Mouse (Mus musculus): ENCODE results near the gene Slc34a3. TPM values are rescaled to one million over a fixed set of nuclear protein-coding genes. Genes with fewer than 3 reads are reported as not detected.

The Slc34a3 gene
- total RNA-seq, 2 experiments from 2014 or later, result not detected

DNA sequence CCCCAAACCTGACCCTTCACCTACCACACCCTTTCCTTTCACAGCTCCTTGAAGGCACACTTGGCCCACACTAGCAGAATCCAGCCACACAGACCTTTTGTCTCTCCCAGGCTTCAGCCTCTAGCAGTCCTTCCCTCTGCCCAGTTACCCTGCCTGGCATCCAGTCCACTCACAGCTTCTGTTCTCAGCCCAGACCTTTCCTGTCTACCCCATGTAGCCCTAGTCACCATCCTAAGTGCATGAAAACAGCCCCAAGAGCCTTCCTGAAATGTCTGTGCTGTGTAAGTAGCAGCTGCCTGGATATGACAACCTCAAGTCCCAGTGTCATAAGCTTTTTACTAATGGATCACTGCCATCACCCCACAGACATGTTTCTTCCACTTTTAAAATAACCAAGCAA lies 36.2 kb downstream of the Slc34a3 start:
- no peak for DNase-seq (ENCODE audit: low spot score)
- intact Hi-C loops (cut with DNase I), result no loop called here

- DNase-seq (ENCODE audit: low spot score), result no peak
- intact Hi-C loops (cut with DNase I), result no loop called here
These were observed 37.0 kb downstream of the Slc34a3 start for GRCm38 (mm10) chr2:25197191-25197590.

DNA sequence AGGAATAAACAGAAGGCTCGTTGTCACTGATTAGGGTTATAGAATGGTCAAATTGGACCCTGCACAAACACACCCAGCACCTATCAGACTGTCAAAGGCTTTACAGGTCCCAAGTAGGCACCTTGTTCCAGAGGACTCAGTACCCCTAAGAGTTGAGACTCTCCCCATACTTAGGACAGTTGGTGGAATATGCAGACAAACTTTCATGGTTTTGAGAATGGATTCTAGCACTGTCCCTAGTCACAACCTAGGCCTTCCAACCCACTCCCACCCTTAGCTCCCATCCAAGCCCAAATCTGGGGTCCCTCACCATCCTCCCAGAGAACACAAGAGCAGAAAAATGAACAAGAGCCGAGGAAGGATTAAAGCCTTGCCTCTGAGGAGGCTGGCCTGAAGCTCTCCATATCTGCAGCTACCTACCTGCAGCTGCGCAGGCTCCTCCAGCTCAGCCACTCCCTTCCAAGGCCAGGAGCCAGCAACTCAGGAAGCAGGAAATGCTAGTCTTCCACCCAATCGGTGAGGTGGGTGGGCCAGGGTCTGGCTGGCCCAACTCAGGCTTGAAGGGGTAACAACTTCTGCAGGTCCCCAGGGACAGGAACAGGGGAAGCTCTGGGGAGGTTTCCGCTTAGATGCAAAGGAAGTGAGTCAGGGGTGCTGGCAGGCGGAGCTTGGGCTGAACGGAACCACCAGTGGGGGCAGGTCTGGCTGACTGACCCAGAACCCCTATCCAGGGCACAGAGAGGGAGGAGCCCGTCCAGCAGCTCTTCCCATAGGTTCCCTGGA lies 37.8 kb downstream of the Slc34a3 start, which contains the start of gene Tor4a:
Gene Tor4a (minus strand): TSS at position 715 of the 783 bp plus-strand sequence.
- intact Hi-C loops (cut with DNase I), result no loop called here

GRCm38 (mm10) chr2:25195211-25196156 lies 38.7 kb downstream of the Slc34a3 start:
- DNase-seq (ENCODE audit: low spot score), result peak; percentile 60
- intact Hi-C loops (cut with DNase I), result no loop called here

More for the DNA sequence above, 37.8 kb downstream of the Slc34a3 start, which contains the start of gene Tor4a:
- DNase-seq (ENCODE audit: low spot score), result peak; percentile 88

DNA sequence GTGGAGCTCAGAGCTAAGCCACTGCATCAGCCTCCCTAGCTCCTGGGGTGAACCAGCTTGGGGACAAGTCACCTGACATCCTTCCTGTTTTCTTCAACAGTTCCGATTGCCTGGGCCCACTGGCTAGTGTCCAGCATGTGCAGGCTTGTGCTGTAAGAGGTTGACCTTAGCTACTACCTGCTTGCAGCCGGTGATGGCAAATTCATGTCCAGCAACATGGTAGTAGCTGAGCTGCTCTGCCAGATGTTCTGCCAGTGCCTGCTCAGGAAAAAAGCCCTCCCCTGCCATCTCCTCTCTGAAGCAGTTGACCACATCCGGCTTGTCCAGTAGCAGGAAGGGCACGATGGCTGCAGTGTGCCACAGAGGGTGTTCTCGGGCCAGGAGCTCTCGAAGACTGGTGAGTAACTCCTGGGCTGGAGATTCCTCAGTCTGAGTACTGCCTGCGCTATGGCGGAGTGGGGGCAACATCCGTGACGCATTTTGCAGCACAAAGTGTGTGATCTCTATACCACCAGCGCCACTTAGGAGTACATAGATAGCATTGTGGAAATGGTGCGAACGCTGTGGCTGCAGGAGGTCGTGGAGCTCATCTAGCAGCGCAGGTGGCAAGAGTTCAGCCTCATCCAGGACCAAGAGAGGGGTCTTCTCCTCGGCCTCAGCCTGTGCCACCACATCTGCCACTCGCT lies 39.5 kb downstream of the Slc34a3 start:
- DNase-seq (ENCODE audit: low spot score), result no peak
- intact Hi-C loops (cut with DNase I), result loop anchor here (5.0 kb wide), 1 partner anchor 133 kb away; no protein-coding TSS in a partner anchor

DNA sequence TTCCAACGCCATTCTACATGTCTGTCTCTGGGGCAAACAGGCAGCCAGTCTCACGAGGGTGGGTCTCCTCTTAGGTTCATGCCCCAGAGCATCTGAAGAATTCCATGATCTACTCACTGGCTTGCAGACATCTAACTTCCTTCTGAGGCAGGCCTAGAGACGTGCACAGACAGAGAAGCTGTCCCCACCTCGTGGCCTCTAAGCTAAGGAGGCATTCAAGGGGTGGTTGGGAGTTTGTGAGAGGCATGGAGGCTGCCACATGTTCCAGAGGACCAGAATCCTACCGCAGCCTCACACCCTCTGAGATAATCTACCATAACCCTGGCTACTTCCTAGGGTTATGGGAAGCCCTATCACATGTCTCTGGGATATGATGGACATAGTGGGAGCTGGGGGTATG lies 40.2 kb downstream of the Slc34a3 start:
- intact Hi-C loops (cut with DNase I), result loop anchor here (5.0 kb wide), 1 partner anchor 133 kb away; no protein-coding TSS in a partner anchor
- no peak for DNase-seq (ENCODE audit: low spot score)

- DNase-seq (ENCODE audit: low spot score), result peak; percentile 76
These were observed 40.8 kb downstream of the Slc34a3 start for GRCm38 (mm10) chr2:25193330-25193770.

DNA sequence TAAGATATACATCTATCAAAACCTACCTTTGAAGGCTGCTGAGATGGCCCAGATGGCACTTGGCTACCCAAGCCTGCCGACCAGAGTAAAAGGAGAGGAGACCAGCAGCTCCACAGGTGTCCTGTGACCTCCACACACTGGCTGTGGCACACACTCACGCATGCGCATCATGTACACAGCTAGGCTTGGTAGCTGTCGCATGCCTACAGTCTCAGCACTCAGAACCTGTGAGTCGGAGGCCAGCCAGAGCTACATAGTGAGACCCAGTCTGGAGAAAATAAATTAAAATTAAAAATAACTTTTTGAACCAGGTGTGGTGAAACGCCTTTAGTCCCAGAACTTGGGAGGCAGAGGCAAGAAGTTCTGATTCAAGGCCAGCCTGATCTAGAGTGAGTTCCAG lies 46.3 kb downstream of the Slc34a3 start:
- intact Hi-C loops (cut with DNase I), result loop anchor here (10.0 kb wide), 1 partner anchor 223 kb away; the partner anchor contains the start of gene Dph7

More at GRCm38 (mm10) chr2:25193330-25193770, 40.8 kb downstream of the Slc34a3 start:
- intact Hi-C loops (cut with DNase I), result loop anchor here (1.0 to 5.0 kb wide), 4 partner anchors 35 to 134 kb away; partner anchors contain the start of gene Tmem203

GRCm38 (mm10) chr2:25186575-25186930 lies 47.6 kb downstream of the Slc34a3 start:
- intact Hi-C loops (cut with DNase I), result loop anchor here (1.0 to 10.0 kb wide), 2 partner anchors 58 to 222 kb away; partner anchors contain the start of gene Dph7
- DNase-seq (ENCODE audit: low spot score), result no peak

More for the DNA sequence above, 46.3 kb downstream of the Slc34a3 start:
- DNase-seq (ENCODE audit: low spot score), result no peak

GRCm38 (mm10) chr2:25185625-25186574 lies 48.3 kb downstream of the Slc34a3 start:
- intact Hi-C loops (cut with DNase I), result loop anchor here (1.0 to 10.0 kb wide), 2 partner anchors 58 to 221 kb away; partner anchors contain the start of gene Dph7
- no peak for DNase-seq (ENCODE audit: low spot score)

DNA sequence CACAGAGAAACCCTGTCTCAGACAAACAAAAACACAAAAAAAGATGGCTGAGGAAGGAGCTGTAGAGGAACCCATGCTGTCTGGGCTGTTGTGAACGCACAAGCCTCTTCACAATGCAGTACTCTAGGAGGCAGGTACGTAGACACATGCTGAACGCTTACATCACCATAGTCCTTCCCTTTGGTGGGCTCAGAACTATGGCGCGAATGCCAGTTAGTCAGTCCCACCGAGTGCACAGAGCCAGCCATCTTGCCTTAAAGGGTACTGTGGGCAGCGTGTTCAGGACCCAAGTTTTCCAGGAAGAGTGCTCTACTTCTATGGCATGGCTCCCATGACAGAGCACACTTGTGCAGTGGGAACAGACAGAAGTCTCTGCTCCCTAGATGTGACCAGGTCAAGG lies 49.7 kb downstream of the Slc34a3 start:
- DNase-seq (ENCODE audit: low spot score), result no peak
- intact Hi-C loops (cut with DNase I), result loop anchor here (5.0 to 10.0 kb wide), 2 partner anchors 42 to 220 kb away; partner anchors contain the start of gene Dph7

DNA sequence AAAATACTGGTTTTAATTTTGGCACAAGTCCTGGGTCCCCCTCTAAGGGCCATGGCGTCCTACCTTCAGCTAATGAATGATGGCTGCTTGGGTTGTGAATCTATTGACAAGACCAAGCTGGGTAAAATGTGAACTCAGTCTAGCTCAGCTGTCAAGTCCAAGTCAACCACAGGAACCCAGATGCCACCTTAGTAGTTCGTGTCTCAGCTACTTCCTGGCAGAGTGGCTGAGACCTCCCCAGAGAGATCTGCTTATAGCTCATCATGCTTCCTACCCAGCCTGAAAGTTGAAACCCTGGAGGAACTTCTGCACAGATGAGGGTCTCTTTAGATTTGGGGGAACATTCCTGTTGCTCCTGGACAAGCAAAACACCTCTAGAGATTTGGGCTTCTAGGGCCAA lies 50.8 kb downstream of the Slc34a3 start:
- no peak for DNase-seq (ENCODE audit: low spot score)
- intact Hi-C loops (cut with DNase I), result loop anchor here (5.0 to 10.0 kb wide), 2 partner anchors 41 to 219 kb away; partner anchors contain the start of gene Dph7

DNA sequence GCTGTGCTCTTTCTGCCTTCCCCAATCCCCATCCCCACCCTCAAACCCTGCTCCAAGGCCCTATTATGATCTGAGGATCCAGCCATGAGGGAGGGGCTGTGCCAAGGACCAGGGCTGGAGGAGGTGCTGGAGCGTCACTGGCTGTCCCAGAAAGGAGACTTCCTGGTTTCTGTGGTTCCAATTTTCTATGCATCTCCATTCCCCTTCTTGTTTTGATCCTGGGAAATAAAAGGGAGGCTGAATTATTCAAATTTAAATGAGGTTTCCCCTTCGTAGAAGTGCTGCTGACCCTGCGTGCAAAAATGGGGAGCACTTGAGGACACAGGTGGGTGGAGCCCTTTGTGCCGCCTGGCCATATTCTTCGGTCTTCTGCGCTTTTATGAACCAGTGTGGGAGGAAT lies 51.5 kb downstream of the Slc34a3 start:
- intact Hi-C loops (cut with DNase I), result loop anchor here (5.0 to 10.0 kb wide), 2 partner anchors 40 to 218 kb away; partner anchors contain the start of gene Dph7
- no peak for DNase-seq (ENCODE audit: low spot score)

GRCm38 (mm10) chr2:25181891-25182397 lies 52.2 kb downstream of the Slc34a3 start:
- intact Hi-C loops (cut with DNase I), result loop anchor here (5.0 to 10.0 kb wide), 2 partner anchors 40 to 217 kb away; partner anchors contain the start of gene Dph7
- no peak for DNase-seq (ENCODE audit: low spot score)

DNA sequence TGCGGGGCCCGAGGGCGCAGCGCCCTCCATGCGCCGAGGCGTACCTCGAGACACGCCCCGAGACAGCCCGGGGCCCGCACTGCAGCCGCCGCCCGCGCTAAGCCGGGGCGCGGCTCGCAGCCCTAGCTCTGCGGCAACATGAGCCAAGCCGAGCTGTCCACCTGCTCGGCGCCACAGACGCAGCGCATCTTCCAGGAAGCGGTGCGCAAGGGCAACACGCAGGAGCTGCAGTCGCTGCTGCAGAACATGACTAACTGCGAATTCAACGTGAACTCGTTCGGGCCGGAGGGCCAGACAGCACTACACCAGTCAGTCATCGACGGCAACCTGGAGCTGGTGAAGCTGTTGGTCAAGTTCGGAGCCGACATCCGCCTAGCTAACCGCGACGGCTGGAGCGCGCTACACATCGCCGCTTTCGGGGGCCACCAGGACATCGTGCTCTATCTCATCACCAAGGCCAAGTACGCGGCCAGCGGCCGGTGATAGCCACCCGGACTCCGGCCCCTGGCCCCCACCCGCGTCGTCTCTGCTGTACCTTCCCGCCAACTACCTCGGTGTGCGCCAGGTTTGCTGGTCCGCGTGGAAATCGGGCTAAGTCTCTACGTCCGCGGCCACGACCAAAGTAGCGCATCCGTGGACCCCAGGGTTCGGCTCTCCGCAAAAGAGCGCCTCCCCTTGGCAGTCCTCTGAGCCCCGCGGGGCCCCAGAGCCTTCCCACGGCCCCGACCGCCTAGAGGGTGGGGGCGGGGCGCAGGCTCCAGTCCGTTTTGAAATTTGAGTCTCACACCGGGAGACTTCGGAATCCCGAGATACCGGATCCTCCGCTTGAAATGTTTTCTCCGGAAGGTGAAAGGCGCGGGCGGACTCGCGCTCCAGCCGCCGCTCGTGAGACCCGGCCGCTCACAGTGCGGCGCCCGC lies 52.9 kb downstream of the Slc34a3 start:
- no peak for DNase-seq (ENCODE audit: low spot score)
- intact Hi-C loops (cut with DNase I), result loop anchor here (5.0 to 10.0 kb wide), 2 partner anchors 39 to 216 kb away; partner anchors contain the start of gene Dph7

GRCm38 (mm10) chr2:25180478-25180903 lies 53.7 kb downstream of the Slc34a3 start, which contains the start of gene Nrarp:
Gene Nrarp (plus strand): TSS chr2:25180758.
- intact Hi-C loops (cut with DNase I), result loop anchor here (5.0 to 10.0 kb wide), 2 partner anchors 38 to 216 kb away; partner anchors contain the start of gene Dph7
- DNase-seq (ENCODE audit: low spot score), result peak; percentile 90
